Mouse (Mus musculus): ENCODE data around the gene Ephb2.

Ephb2 gene

DNA sequence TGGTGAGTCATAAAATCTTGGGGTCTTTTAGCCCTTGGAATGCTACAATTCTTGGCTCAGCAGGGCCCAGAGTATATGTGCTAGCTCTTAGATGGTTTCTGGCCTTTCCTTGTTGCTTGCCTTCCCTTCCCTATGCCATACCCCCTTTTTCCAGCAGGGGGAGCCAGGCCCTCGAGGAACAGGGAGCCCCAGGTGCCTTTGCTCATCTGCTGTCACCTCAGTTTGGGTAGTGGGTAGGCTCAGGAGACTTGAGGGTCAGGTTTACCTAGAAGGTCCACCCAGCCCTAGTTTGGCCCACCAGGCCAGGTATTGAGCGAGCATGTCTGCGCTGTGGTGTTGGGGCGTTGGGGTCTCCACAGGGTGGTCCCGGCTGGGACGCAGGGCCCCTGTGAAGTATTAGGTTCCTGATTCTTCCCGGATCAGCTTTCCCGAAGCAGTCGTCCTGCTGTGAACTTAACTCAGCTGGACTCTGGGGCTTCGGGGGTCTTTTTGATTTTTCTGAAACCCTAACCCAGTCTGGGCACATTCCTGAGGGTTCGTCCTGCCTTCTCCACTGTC is 186.8 kb downstream of the Ephb2 start:
- DNase-seq, result peak; percentile 79

DNA sequence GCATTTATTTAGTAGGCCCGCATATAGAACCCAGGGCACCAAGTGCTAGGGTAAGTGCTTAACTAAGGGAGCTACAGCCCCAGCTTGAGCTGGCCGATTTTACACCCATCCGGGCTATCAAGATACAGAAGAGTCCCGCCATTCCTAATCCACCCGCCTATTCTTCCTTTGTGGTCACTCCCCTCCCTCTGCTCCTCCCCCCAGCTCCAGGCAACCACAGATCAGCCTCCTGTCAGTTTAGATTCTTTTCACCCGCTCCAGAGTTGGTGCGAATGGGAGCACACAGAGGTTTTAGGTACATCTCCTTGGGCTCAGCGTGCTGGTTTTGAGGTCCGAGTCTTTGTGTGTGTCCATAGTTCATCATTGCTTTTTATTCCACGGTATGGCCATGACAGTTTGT is 196.9 kb downstream of the Ephb2 start:
- DNase-seq, result no peak

GRCm38 (mm10) chr4:136638230-136638750 is 197.5 kb downstream of the Ephb2 start:
- no peak for DNase-seq

DNA sequence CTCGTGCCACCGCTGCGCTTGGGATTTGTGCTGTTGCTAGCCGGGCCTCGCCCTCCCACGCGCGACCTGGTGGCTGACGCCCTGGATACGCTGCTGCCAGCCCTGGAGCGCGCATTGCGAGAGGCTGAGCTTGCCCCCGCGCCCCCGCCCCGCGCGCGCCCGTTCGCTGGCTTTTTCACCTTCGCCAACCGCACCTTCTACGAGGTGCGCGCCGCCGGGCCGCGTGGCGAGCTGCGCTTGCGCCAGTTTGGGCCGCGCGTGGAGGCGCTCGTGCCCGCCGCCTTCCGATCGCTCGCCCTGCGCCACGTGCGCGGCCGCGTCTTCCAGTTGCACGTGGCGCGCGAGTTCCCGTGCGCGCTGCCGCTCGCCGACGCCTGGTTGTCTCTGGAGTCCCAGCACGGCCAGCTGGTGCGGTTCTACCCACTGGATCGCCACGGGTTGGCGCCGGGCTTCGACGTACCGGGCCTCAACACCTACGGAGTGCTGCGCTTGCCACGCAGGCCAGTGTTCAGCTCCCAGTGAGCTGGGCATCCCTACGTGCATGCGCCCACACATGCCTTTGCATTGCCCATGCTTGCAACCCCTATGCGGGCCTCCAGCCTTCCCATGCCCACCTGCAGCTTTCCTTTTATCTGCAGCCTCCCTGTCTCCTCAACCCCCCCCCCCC is 198.1 kb downstream of the Ephb2 start:
- peak; percentile 14 for DNase-seq

- no peak for DNase-seq
Observed at GRCm38 (mm10) chr4:136636983-136637562, 198.7 kb downstream of the Ephb2 start.

GRCm38 (mm10) chr4:136636511-136636910 is 199.3 kb downstream of the Ephb2 start:
- no peak for DNase-seq

GRCm38 (mm10) chr4:136635995-136636394 is 199.8 kb downstream of the Ephb2 start:
- no peak for DNase-seq

DNA sequence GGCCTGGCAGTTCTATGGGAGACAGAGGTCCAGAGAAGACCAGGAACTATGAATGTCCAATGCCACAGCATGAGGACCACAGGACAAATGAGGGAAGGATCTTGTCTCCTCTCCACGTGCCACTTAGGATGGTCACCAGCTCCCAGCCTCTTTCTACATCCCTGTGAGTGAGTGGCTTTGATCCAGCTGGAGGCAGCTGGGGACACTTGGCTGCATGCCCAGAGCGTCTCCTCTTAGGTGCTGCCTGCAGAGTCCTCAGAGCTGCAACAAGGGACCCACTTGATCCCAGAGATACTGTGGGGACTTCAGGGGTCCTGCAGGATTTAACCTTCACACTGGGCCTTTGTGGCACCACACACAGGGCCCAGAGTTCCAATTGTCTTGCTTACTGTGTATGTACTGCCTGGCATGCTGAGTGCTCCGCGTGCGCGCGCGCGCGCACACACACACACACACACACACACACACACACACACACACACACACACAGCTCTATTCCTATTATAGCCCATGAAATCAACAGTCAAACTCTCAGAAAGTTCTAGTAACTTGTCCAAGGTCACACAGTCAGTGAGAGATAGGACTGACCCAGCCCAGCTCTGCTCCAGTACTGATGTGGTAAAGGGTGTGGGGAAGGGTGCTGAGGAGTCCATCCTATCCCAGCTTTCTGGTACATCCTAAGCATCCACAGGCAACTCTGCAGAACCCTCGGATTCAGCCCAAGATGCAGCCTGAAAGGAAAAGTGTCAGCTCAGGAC is 204.4 kb downstream of the Ephb2 start:
- DNase-seq, result peak; percentile 46

- DNase-seq, result no peak
Observed at GRCm38 (mm10) chr4:136626590-136626989, 209.2 kb downstream of the Ephb2 start.

DNA sequence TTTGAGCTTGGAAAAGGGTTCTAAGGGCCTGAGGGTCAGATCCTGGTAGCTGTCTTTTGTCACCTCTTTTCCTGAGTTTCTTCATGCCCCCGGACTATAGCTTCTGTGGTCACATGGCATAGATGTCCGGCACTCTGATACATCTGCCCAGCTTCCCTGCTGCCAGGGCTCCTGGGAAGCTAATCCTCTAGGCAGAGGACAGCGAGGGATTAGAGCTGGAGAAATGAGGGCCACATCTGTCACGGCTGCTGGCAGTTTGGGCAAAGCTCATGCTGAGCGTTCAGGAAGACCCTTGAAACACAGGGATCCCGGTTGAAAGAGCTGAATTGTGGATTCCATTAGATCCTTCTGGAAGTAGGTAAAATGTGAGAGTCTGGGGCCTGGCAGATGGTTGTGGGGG is 213.4 kb downstream of the Ephb2 start, which contains the start of gene Lactbl1:
Gene Lactbl1, plus strand, starts transcription at position 234 of the 400 bp plus-strand sequence.
- no peak for DNase-seq

GRCm38 (mm10) chr4:136621956-136622355 is 213.8 kb downstream of the Ephb2 start:
- DNase-seq, result no peak

GRCm38 (mm10) chr4:136621336-136621735 is 214.5 kb downstream of the Ephb2 start:
- DNase-seq, result peak; percentile 66

GRCm38 (mm10) chr4:136613657-136614056 is 222.1 kb downstream of the Ephb2 start:
- DNase-seq, result no peak

DNA sequence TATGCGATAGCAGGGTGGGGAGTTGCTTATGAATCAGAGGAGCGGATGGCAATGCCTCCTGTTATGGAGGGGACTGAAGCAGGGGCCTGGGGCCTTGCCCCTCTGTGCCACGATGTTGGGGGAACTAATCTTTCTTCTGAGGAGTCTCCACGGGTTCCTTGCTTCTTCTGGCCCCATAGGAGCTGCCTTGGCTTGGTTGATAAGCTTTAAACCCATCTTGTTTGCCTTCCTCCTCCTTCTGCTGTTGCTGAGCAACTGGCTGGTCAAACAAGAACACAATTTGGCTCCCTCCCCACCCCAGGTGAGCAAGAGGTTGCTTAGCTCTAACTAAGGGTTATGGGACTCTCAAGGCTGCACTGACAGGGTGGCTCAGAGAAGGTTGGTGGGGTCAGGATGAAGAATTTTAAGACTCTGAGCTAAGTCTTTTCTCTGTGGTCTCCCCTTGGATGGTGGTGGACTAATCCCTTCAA is 225.4 kb downstream of the Ephb2 start, which contains the start of gene Tex46:
Gene Tex46, plus strand, starts transcription at position 51 of the 470 bp plus-strand sequence.
- no peak for DNase-seq

DNA sequence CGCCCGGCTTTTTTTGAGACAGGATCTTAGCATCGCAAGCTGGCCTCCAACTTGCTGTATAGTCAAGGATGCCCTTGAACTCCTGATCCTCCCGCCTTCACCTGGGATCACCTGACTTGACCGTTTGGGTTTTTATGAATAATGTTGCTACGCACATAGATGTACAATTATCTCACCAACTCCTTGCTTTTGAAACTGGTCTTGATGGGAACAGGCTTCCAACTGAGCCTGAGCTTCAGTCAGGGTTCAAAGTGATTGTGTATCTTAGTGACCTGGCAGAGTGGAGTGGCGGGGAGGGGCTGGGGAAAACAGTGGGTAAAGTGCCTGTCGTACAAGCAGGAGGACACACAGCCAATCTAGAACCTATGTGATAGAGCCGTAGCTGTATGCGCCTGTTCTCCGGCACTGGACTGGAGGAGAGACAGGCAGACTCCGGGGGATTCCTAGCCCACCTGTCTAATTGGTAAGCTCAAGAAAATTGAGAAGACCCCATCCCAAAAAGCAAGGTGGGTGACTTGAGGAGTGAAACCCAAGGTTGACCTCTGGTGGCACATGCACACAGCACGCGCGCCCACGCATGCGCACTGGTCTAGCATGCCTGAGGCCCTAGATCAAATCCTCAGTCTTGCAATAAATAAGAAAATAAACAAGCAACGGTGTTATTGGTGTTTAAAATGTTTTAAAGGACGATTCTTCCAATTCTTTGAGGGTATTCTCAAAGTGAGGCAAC is 229.9 kb downstream of the Ephb2 start:
- DNase-seq, result no peak

DNA sequence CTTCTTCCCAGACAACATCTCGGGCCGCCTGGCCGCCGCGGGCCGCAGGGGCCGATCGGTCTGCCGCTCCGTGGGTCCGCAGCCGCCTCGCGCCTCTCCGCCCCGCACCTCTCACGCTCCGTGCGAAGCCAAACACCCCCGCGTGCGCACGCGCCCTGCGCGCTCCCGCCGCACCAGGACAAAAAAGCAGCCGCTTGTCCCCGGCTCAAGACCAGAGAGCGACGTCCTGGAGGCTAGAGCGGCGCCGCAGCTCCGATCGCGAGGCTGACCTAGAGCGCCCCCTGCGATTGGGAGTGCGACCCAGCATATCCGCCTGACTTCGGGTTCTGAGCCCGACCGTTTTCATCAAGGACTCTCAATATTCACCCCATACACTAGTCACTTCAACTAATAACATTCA is 233.2 kb downstream of the Ephb2 start, which contains the start of gene Kdm1a:
Gene Kdm1a, minus strand, starts transcription at position 156 of the 400 bp plus-strand sequence.
- peak; percentile 96 for DNase-seq

- DNase-seq, result peak; percentile 58
Observed at GRCm38 (mm10) chr4:136602018-136602554, 233.7 kb downstream of the Ephb2 start.

DNA sequence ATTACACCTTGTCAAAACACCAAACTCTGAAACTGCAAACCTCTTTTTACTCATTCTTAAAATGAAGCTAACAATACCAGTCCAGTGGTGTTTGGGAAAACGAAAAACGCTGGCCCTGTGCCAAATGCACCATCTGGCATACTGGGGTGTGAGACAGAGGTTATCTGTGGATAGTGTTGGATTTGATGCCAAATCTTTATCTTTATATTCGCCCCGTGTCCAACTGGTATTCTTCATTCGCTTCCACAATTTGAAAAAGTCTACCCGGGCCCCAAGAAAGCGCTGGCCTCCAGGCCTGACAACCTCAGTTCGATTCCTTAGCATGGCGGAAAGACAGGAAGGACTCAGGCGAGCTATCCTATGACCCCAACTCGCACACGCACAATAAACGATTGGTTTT is 234.3 kb downstream of the Ephb2 start:
- DNase-seq, result peak; percentile 66

DNA sequence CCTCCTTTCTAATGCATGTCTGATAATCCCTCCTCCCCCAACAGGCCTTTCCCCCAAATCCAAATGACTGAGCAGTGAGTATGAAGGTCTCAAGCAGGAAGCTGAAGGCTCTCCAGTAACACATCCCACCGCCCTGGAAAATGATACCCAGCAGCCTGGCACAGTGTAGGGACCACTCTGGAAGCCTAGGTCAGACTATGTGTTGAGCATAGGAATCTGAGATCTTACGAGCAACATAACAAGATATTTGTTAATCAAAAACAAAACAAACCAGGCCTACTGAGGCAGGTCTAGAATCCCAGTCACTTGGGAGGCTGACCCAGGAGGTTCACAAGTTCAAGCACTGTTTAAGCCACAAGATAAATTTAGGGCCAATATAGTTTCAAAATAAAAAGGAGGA is 235.3 kb downstream of the Ephb2 start:
- DNase-seq, result no peak

- DNase-seq, result no peak
Observed at GRCm38 (mm10) chr4:136599869-136600268, 235.9 kb downstream of the Ephb2 start.

- DNase-seq, result no peak
Observed at GRCm38 (mm10) chr4:136598268-136598876, 237.4 kb downstream of the Ephb2 start.
